In genomic region chr13:45422251-45422650, GRCm38 (mm10) we compare ENCODE assay signal across 19 mouse cellular contexts. TPM values are rescaled to one million over a fixed set of nuclear protein-coding genes. Genes with fewer than 3 reads are reported as not detected.
A peak's percentile ranks its signal among the peaks of the same experiment; 100 is the strongest.
DNase-seq lines count a peak whose midpoint lies in the region; ATAC-seq and TF ChIP-seq lines count a peak whose summit lies in the region.
"Had no signal": no experiment of that assay in that cellular context is flagged by ENCODE, and none has a peak within 500 bp of the region (broad histone marks: within the 10 kb centered on the region; RNA-seq: fewer than 3 reads in every experiment).

No protein-coding gene starts in this region.

- TF ChIP-seq CTCF in layer of hippocampus, adult 2 months (conservative IDR thresholded peaks at IDR 0.05), result no peak

- no peak for DNase-seq in cerebellum, postnatal 4 days (ENCODE audit: low spot score in 2 of 2)
- DNase-seq in layer of hippocampus, adult 2 months (ENCODE audit: low spot score in 2 of 2), result no peak
- no peak for DNase-seq in layer of hippocampus, adult 18-20 months (ENCODE audit: low spot score in 2 of 2)
- peak; percentile 33 to 36 for DNase-seq in cerebellum, postnatal 36 days
- no peak for DNase-seq in spleen, postnatal 36 days (ENCODE audit: low spot score in 2 of 2)
- DNase-seq in layer of hippocampus, postnatal 36 days, result no peak
- DNase-seq in urinary bladder, postnatal 25 days (ENCODE audit: low spot score), result no peak
- DNase-seq: gastrocnemius, adult 2 months; heart, adult 2 months; midbrain, embryonic 14.5 days; right cerebral cortex, adult 18-20 months; thymus, adult 2 months had no signal

- peak; percentile 10; the same call in 1 of the 2 replicates for ATAC-seq in cerebellum, adult (ENCODE audit: insufficient number of reproducible peaks, low FRiP score, low TSS enrichment)
- ATAC-seq: intestine, embryonic 15.5 days had no signal

- H3K27ac ChIP-seq in layer of hippocampus, adult 2 months, result no peak overlapping the region
- H3K27ac ChIP-seq: embryonic facial prominence, embryonic 12.5 days; gastrocnemius, adult 2 months; heart, adult 2 months; hindbrain, embryonic 10.5 days; intestine, embryonic 15.5 days; kidney, embryonic 15.5 days; limb, embryonic 13.5 days; liver, embryonic 14.5 days had no signal

- peak overlapping the region; percentile 9; the same call in 1 of the 2 replicates for H3K4me3 ChIP-seq in layer of hippocampus, adult 2 months
- H3K4me3 ChIP-seq: embryonic facial prominence, embryonic 12.5 days; gastrocnemius, adult 2 months; heart, adult 2 months; hindbrain, embryonic 10.5 days; intestine, embryonic 15.5 days; kidney, embryonic 15.5 days; limb, embryonic 13.5 days had no signal

RNA-seq across cellular contexts. Expression of gene Mylip, which starts 32.7 kb away (rescaled TPM):
- 10 to 100 TPM; 18.8 to 21.0 TPM for total RNA-seq in layer of hippocampus, adult 2 months (2021)
- 10 to 100 TPM; 17.4 to 21.5 TPM for total RNA-seq in layer of hippocampus, adult 18-20 months (2021)
- 10 to 100 TPM; 16.9 to 17.1 TPM for total RNA-seq in layer of hippocampus, postnatal 36 days (2021)

Comparison
In these comparisons a context has a peak if more than half of its experiments do, and no peak if none do; other contexts are left out.
1. DNase-seq: peak in cerebellum, postnatal 36 days (2 of 2); none in cerebellum, postnatal 4 days (0 of 2), layer of hippocampus, adult 2 months (0 of 2), layer of hippocampus, adult 18-20 months (0 of 2), spleen, postnatal 36 days (0 of 2), layer of hippocampus, postnatal 36 days (0 of 2) and urinary bladder, postnatal 25 days (single experiment).